Mouse (Mus musculus) embryonic fibroblast, embryonic 13.5 days (primary cell): ENCODE data around the gene Rasl11b.

Experiments used
- CTCF ChIP-seq: IDR thresholded peaks from 2 replicates; pipeline ENCODE4 v1.5.1; 2011; ENCODE audit warnings: mild to moderate bottlenecking, control low read depth, low read length, moderate library complexity, borderline replicate concordance; ENCODE audit not compliant: insufficient read depth
- POLR2A ChIP-seq: IDR thresholded peaks from 2 replicates; pipeline ENCODE4 v1.6.1; 2011; ENCODE audit warnings: low read depth, mild to moderate bottlenecking, control low read depth, low read length, moderate library complexity

DNA sequence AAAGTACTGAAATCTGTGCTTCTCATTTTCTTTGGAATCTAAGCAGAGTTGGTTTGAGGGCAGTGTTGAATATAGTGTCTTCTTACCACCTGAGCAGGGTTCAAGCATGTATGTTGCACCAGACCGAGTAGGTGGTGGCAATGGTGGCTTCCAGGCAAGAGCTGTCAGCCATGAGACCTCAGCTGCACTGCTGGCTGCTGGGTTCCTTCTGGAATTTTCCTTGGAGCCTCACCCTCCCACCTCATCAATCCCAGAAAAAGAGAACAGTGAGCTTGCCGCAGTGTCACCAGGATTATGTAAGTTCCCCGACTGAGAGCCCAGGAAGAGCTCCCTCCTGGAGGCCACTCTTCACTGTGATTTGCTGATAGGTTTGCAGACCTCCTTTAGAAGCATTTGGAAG is 12.1 kb downstream of the Rasl11b start:
- TF ChIP-seq POLR2A = no peak
- no peak for TF ChIP-seq CTCF
